In the genomic region with DNA sequence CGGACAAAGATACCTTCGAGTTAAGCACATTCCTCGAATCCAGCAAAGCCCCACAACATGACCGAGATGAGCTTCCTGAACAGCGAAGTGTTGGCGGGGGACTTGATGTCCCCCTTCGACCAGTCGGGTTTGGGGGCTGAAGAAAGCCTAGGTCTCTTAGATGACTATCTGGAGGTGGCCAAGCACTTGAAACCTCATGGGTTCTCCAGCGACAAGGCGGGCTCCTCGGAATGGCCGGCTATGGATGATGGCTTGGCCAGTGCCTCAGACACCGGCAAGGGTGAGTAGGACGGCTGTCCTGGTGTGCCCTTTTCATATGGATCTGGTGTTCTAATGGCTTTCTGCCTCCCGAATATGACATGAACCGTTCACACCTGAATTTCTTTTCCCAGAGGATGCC, we compare ENCODE assay signal across 1 mouse cellular context.
TF ChIP-seq lines count a peak whose summit lies in the region.

No protein-coding gene starts in this region.

TF ChIP-seq in ES-E14, 5 proteins besides CTCF, POLR2A, EP300 and RAD21:
- TF ChIP-seq MAFK (IDR thresholded peaks at IDR 0.05; ENCODE audit: insufficient read depth, low read depth, low read length) (no peak), CHD2 (IDR thresholded peaks at IDR 0.05; ENCODE audit: low read depth, low read length) (no peak), HCFC1 (IDR thresholded peaks at IDR 0.05; ENCODE audit: borderline replicate concordance, insufficient read depth, low read length) (no peak), ZC3H11A (IDR thresholded peaks at IDR 0.05; ENCODE audit: borderline replicate concordance, low read depth, low read length) (no peak), ZNF384 (IDR thresholded peaks at IDR 0.05; ENCODE audit: low read depth, low read length) (no peak)
TF ChIP-seq in ES-E14: peak in this region for 0.
